Mouse (Mus musculus) ES-E14 (cell line): Measurements from ENCODE around the gene Tmem50a.
A peak's percentile ranks its signal among the peaks of the same experiment; 100 is the strongest.

ENCODE experiments used
- CHD2 ChIP-seq: IDR thresholded peaks from 2 replicates; pipeline ENCODE4 v1.6.1; 2014; ENCODE audit warnings: mild to moderate bottlenecking, low read depth, low read length, inconsistent platforms
- HCFC1 ChIP-seq: IDR thresholded peaks from 2 replicates; pipeline ENCODE4 v1.6.1; 2012; ENCODE audit warnings: low read length, inconsistent platforms, borderline replicate concordance; ENCODE audit not compliant: insufficient read depth
- MAFK ChIP-seq: IDR thresholded peaks from 2 replicates; pipeline ENCODE4 v1.6.1; 2014; ENCODE audit warnings: mild to moderate bottlenecking, low read depth, low read length, inconsistent platforms; ENCODE audit not compliant: insufficient read depth
- ZC3H11A ChIP-seq: IDR thresholded peaks from 2 replicates; pipeline ENCODE4 v1.6.1; 2012; ENCODE audit warnings: low read depth, mild to moderate bottlenecking, inconsistent platforms, low read length, borderline replicate concordance
- ZNF384 ChIP-seq: IDR thresholded peaks from 2 replicates; pipeline ENCODE4 v1.6.1; 2012; ENCODE audit warnings: low read depth, low read length, inconsistent platforms

- TF ChIP-seq HCFC1 (0 out of 2 replicates have a peak, but pooled peaks have one; percentile 65), MAFK (no peak), ZNF384 (no peak), CHD2 (no peak), ZC3H11A (no peak)
Measured at GRCm38 (mm10) chr4:134853637-134854485, 61.0 kb downstream of the Tmem50a start.
